30 mouse cellular contexts compared by ENCODE assay signal in the genomic region with DNA sequence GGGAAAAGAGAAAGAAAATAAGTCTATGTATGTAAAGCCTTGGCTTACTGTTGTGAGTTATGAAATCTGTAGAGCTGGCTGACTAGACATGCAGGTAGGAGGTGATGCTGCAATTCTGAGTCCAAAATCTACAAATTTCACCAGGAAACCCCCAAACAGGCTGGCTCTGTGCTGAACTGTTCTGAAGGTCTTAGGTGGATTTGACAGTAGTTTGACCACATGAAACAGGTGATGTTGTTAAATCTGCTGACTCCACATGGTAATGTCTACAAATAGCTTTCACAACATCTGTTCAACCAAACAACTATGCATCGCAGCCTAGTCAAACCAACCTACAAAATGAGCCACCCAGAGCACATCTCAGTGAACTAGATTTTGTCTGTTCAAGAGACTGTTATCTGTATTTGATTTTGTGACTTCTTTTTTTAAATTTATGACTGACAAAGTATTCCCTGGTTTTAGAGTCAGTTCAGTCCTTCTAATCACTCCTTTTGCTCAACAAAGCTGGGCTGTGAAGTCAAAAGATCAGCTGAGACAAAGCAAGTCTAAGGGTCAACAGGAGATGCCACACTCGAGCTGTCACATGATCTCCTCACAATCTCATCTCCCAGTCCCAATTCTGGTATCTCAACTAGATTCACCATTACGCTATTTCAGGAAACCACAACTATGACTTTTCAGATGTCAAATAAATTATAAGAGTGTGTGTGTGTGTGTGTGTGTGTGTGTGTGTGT. TPM values are rescaled to one million over a fixed set of nuclear protein-coding genes. Genes with fewer than 3 reads are reported as not detected.
DNase-seq lines count a peak whose midpoint lies in the region; ATAC-seq and TF ChIP-seq lines count a peak whose summit lies in the region.
"Had no signal": no experiment of that assay in that cellular context is flagged by ENCODE, and none has a peak within 500 bp of the region (broad histone marks: within the 10 kb centered on the region; RNA-seq: fewer than 3 reads in every experiment).

No protein-coding gene starts in this region.

- no peak for TF ChIP-seq CTCF in intestine, postnatal 0 days (IDR thresholded peaks at IDR 0.05; ENCODE audit: low read depth)

- H3K9me3 ChIP-seq in intestine, postnatal 0 days (ENCODE audit: control insufficient read depth), result no peaks in the 10 kb centered on the region
- H3K9me3 ChIP-seq in intestine, embryonic 15.5 days, result no peaks in the 10 kb centered on the region
- H3K9me3 ChIP-seq: embryonic facial prominence, embryonic 12.5 days; heart, embryonic 13.5 days; limb, embryonic 12.5 days; neural tube, embryonic 15.5 days had no signal

- H3K27me3 ChIP-seq in intestine, postnatal 0 days (replicated peaks; ENCODE audit: control insufficient read depth, insufficient read depth, low read length), result no peaks in the 10 kb centered on the region
- H3K27me3 ChIP-seq in intestine, embryonic 15.5 days (replicated peaks), result no peaks in the 10 kb centered on the region
- H3K27me3 ChIP-seq: embryonic facial prominence, embryonic 12.5 days; heart, embryonic 13.5 days; limb, embryonic 12.5 days; neural tube, embryonic 15.5 days had no signal

- WGBS in intestine, postnatal 0 days, result 63% methylated on average over 3 of the region's 3 CpGs
- WGBS in intestine, embryonic 15.5 days, result 84% methylated on average over 3 of the region's 3 CpGs

- H3K4me2 ChIP-seq in intestine, postnatal 0 days (replicated peaks; ENCODE audit: low read depth), result no peak overlapping the region
- no peak overlapping the region for H3K4me2 ChIP-seq in intestine, embryonic 15.5 days (replicated peaks)
- H3K4me2 ChIP-seq: embryonic facial prominence, embryonic 12.5 days; heart, embryonic 13.5 days; hindbrain, embryonic 14.5 days; limb, embryonic 12.5 days; lung, embryonic 14.5 days; neural tube, embryonic 15.5 days had no signal

- peaks cover 5% of the 10 kb centered on the region; the same call in 1 of the 2 replicates for H3K36me3 ChIP-seq in intestine, postnatal 0 days (ENCODE audit: control insufficient read depth, insufficient read depth)
- 0 out of 2 replicates have a peak, but pooled peaks cover 2% of the 10 kb centered on the region for H3K36me3 ChIP-seq in intestine, embryonic 15.5 days

- no peaks in the 10 kb centered on the region for H3K4me1 ChIP-seq in intestine, postnatal 0 days (replicated peaks; ENCODE audit: control insufficient read depth, insufficient read depth, low read length)
- no peaks in the 10 kb centered on the region for H3K4me1 ChIP-seq in intestine, embryonic 15.5 days (replicated peaks)
- H3K4me1 ChIP-seq: embryonic facial prominence, embryonic 12.5 days; limb, embryonic 12.5 days; neural tube, embryonic 15.5 days had no signal

- peak; percentile 16 to 29 for DNase-seq in right cerebral cortex, adult 2 months (ENCODE audit: low spot score in 2 of 2)
- DNase-seq in right cerebral cortex, postnatal 36 days (ENCODE audit: low spot score in 2 of 2), result no peak
- peak; percentile 55 for DNase-seq in brain, adult 2 months (ENCODE audit: low read depth, low spot score)
- no peak for DNase-seq in gastrocnemius, postnatal 10 days
- DNase-seq in layer of hippocampus, postnatal 36 days, result no peak
- DNase-seq: adrenal gland, adult 8-10 months; B cell, adult 2 months; cerebellum, adult 9-10 months; embryo, embryonic 11 days; gastrocnemius, postnatal 25 days; heart, adult 18-20 months; heart, postnatal 10 days; kidney, adult 8-10 months; kidney, postnatal 4 days; lung, embryonic 14.5 days; lung, postnatal 14 days; midbrain, embryonic 14.5 days; retina, postnatal 1 day; thymus, postnatal 4 days had no signal

- no peak overlapping the region for H3K9ac ChIP-seq in intestine, postnatal 0 days (ENCODE audit: low read depth, low read length)
- H3K9ac ChIP-seq in intestine, embryonic 15.5 days, result no peak overlapping the region
- H3K9ac ChIP-seq: embryonic facial prominence, embryonic 12.5 days; heart, embryonic 13.5 days; hindbrain, embryonic 14.5 days; limb, embryonic 12.5 days; liver, embryonic 14.5 days; lung, embryonic 14.5 days; neural tube, embryonic 15.5 days had no signal

- ATAC-seq in intestine, postnatal 0 days, result 0 out of 2 replicates have a peak, but pooled peaks have one; percentile 23
- ATAC-seq in intestine, embryonic 15.5 days, result no peak
- ATAC-seq: activated CD4-positive, CD25-positive, alpha-beta regulatory T cell, adult 4 months; forebrain, embryonic 14.5 days had no signal

- no peak overlapping the region for H3K4me3 ChIP-seq in intestine, postnatal 0 days (ENCODE audit: low read depth, low read length)
- no peak overlapping the region for H3K4me3 ChIP-seq in intestine, embryonic 15.5 days (replicated peaks)
- H3K4me3 ChIP-seq: embryonic facial prominence, embryonic 12.5 days; heart, embryonic 13.5 days; limb, embryonic 12.5 days; neural tube, embryonic 15.5 days had no signal

- H3K27ac ChIP-seq in intestine, postnatal 0 days (ENCODE audit: low read depth, low read length), result no peak overlapping the region
- H3K27ac ChIP-seq in intestine, embryonic 15.5 days, result no peak overlapping the region
- H3K27ac ChIP-seq: embryonic facial prominence, embryonic 12.5 days; heart, embryonic 13.5 days; hindbrain, embryonic 14.5 days; kidney, postnatal 0 days; limb, embryonic 12.5 days; liver, embryonic 14.5 days; neural tube, embryonic 15.5 days had no signal

RNA-seq across cellular contexts. Expression of gene Pgrmc2, which starts 20.8 kb away (rescaled TPM):
- polyA plus RNA-seq in intestine, postnatal 0 days (2015; fragmentation: Nextera tagmentation; extraction: Ambion mirVana), result 95.8 and 96.2 TPM in 2 replicates
- polyA plus RNA-seq in intestine, embryonic 15.5 days (2015; fragmentation: Nextera tagmentation; extraction: Ambion mirVana), result 56.2 and 60.8 TPM in 2 replicates
- 10 to 100 TPM; 31.2 to 36.9 TPM for total RNA-seq in gastrocnemius, postnatal 10 days (2021)
- 10 to 100 TPM; 54.1 to 55.0 TPM for total RNA-seq in layer of hippocampus, postnatal 36 days (2021)

Comparison
In these comparisons a context has a peak if more than half of its experiments do, and no peak if none do; other contexts are left out.
1. DNase-seq: peak in right cerebral cortex, adult 2 months (2 of 2) and brain, adult 2 months (single experiment); none in right cerebral cortex, postnatal 36 days (0 of 2), gastrocnemius, postnatal 10 days (single experiment) and layer of hippocampus, postnatal 36 days (0 of 2).